Mouse (Mus musculus) A20 (cell line): ENCODE results near the gene Prkcg.

ENCODE experiments used
- DNase-seq: peaks from one replicate; pipeline ENCODE4 v3.0.0-alpha.2; 2011; ENCODE audit warnings: low read depth, low spot score

Gene Prkcg

GRCm38 (mm10) chr7:3317704-3318103 lies 28.7 kb downstream of the Prkcg start:
- DNase-seq: no peak

GRCm38 (mm10) chr7:3320856-3321255 lies 31.9 kb downstream of the Prkcg start:
- DNase-seq: no peak

- no peak for DNase-seq
Measured at GRCm38 (mm10) chr7:3323826-3324225, 34.8 kb downstream of the Prkcg start.

- peak; percentile 39 for DNase-seq
Measured at GRCm38 (mm10) chr7:3327961-3328360, 39.0 kb downstream of the Prkcg start.

- DNase-seq: peak; percentile 76
Measured at GRCm38 (mm10) chr7:3329776-3330546, 41.0 kb downstream of the Prkcg start.

- DNase-seq: no peak
Measured at GRCm38 (mm10) chr7:3331171-3331570, 42.2 kb downstream of the Prkcg start.

GRCm38 (mm10) chr7:3331581-3332223 lies 42.7 kb downstream of the Prkcg start:
- peak; percentile 75 for DNase-seq

- no peak for DNase-seq
Measured at GRCm38 (mm10) chr7:3332224-3332615, 43.2 kb downstream of the Prkcg start.

GRCm38 (mm10) chr7:3332619-3333521 lies 43.9 kb downstream of the Prkcg start, which contains the start of gene Cacng7:
Gene Cacng7, plus strand, starts transcription at chr7:3332955.
- DNase-seq: no peak

GRCm38 (mm10) chr7:3333542-3333941 lies 44.6 kb downstream of the Prkcg start:
- no peak for DNase-seq

GRCm38 (mm10) chr7:3336412-3336811 lies 47.4 kb downstream of the Prkcg start:
- no peak for DNase-seq

GRCm38 (mm10) chr7:3338286-3338935 lies 49.4 kb downstream of the Prkcg start:
- no peak for DNase-seq

- no peak for DNase-seq
Measured at GRCm38 (mm10) chr7:3339010-3339409, 50.0 kb downstream of the Prkcg start.

- no peak for DNase-seq
Measured at GRCm38 (mm10) chr7:3343861-3344260, 54.9 kb downstream of the Prkcg start.

GRCm38 (mm10) chr7:3345301-3345700 lies 56.3 kb downstream of the Prkcg start:
- no peak for DNase-seq

- DNase-seq: no peak
Measured at GRCm38 (mm10) chr7:3347366-3348287, 58.6 kb downstream of the Prkcg start.

GRCm38 (mm10) chr7:3348326-3348725 lies 59.3 kb downstream of the Prkcg start:
- no peak for DNase-seq

GRCm38 (mm10) chr7:3349775-3350174 lies 60.8 kb downstream of the Prkcg start:
- DNase-seq: no peak

GRCm38 (mm10) chr7:3351536-3351935 lies 62.6 kb downstream of the Prkcg start:
- no peak for DNase-seq

- DNase-seq: no peak
Measured at GRCm38 (mm10) chr7:3354850-3355249, 65.9 kb downstream of the Prkcg start.
